Mouse (Mus musculus) right cerebral cortex, postnatal 36 days (tissue): ENCODE measurements around the gene Sept5.

ENCODE experiments used
- DNase-seq, 2 experiments: peaks; one replicate each; pipeline ENCODE4 v3.0.0; 2022; ENCODE audit warnings: low spot score in 2 of 2, mixed read lengths in 1 of 2

Gene Sept5

DNA sequence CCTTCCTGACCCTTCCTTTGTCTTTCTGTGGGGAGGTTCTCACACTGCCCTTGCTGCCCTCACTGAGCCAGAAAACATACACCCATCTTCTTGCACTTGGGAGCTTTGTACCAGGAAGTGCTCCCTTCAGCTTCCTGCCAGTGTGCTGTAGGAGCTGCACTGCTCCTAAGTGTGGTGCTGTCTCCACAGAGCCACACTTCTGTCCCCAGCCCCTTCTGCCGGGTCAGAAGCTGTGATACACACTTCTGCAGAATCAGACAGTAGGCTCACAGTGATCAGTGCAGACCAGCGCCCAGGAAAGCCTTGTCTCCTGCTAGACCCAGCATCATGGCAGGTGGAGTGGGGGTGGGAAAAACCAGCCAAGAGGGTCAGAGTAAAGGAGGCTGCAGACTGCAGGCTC lies 3.1 kb upstream of the Sept5 start:
- no peak for DNase-seq

DNA sequence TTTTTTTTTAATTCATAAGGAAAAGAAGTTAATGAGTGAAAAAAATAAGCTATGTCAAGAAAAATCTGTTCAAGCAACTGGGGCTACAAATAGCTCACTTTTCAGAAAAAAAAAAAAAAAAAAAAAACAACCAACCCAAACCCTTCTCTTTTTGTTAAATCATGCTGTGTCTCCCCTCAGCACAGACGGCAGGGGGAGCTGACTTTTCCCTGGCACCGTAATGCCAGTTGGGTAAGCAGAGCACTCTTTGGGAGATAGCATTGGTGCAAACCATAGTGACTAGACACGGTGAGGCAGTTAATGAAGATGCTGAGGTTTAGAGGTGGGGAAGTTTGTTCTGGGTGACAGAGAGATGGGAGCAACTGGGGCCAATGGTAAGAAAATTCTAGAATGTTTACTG lies 2.3 kb upstream of the Sept5 start:
- no peak for DNase-seq

DNA sequence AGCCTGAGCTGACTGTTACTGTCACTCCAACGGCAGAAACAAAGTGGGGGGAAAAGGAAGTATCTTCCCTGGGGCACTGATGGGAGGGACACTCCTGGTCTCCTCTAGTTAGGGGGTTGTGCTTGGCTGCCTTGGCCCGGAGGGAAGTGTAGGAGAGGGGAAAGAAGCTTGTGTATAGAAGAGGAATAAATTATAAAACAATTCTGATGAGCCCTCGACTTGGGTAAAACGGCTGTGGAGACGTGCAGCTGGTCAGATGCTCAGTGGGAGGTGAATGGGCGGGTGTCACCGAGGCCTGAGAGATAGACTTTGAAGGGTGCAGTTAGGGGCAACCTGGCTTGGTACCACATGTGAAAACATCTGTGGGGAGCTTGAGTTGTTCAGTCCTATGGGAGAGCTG lies 1.4 kb upstream of the Sept5 start:
- no peak for DNase-seq

DNA sequence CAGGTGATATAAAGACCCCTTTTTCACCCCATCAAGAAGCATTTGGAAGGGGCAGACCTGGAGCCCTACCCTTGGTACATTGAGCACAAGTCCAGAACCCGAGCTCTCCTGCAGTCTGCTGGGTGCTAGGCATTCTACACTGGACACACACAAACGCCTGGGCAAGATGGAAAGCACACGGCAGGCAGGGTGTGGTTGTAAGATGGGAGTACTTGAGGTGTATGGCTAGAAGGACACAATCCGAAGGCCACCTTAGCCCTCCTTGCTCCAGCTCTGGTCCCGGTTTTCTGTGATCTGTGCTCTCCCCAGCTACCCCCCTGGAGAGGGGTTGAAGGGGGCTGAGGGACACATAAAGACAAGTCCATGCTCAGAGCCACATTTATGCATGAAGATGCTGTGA lies 537 bp upstream of the Sept5 start:
- no peak for DNase-seq

DNA sequence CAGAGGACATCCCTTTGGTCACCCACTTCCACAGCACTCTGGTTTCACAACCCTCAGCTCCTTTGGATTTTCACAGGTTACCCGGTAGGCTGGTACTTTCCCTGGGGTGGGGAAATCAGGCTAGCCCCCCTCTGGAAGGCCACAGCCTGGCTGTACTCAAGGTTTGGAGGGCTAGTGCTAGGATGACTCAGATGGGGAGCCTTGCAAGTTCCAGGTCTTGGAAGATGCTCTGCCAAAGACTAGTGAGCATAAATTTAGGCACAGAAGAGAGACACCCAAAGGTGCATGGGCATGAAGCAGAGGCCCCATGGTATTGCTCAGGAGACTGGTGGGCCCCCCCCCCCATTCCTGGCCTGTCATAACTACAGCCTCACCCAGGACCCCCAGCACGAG lies 810 bp downstream of the Sept5 start:
- DNase-seq: no peak

DNA sequence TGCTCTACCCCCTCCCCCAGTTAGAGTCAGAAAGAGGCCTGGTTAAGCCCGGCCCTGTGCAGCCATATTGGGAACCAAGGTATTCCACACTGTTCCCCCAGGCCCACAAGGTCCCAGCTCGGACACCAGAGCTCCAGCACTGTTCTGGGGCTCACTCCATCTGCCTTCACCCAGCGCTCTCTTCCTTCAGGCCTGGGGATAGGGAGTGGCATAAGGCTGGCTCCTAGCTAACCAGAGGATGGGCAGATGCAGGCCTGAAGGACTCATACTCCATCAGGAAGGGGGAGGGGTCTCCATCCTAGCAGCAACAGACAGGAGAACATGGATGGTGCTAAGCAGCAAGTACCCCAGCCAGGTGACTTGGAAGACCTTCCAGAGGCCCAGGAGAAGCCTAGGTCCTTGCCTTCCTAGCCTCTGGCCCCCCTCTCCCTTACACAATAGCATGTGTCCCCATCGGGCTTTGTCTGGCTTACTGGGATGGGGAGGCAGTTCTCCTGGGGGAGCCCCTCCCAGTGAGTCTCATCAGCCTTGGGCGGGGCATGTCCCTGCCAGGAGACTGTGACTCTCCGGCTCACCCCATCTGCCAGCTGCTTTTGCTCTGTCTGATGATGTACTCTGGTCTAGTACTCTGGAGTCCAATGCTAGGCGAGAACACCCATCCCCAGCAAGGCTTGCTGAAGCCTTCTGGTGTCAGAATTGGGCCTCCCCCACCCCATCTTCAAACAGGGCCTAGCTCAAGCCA lies 1.4 kb downstream of the Sept5 start:
- no peak for DNase-seq

DNA sequence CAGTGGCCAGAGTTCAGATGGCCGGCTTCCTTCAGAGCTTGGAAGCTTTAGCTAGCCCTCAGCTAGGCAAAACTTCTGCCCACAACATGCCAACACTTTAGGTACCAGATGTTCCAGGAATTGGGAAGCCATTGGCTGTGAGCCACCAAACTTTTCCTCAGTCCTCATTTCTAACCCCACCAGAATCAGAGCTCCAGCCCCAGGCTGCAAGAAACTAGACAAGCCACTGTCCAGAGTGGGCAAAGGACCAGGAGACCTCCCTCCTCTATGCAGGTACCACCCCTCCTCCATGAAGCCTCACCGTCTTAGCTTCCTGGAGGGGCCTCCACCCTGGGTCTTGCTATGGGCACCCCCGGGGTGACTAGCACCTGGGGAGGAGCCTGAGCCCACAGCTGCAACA lies 2.6 kb downstream of the Sept5 start:
- DNase-seq: no peak

DNA sequence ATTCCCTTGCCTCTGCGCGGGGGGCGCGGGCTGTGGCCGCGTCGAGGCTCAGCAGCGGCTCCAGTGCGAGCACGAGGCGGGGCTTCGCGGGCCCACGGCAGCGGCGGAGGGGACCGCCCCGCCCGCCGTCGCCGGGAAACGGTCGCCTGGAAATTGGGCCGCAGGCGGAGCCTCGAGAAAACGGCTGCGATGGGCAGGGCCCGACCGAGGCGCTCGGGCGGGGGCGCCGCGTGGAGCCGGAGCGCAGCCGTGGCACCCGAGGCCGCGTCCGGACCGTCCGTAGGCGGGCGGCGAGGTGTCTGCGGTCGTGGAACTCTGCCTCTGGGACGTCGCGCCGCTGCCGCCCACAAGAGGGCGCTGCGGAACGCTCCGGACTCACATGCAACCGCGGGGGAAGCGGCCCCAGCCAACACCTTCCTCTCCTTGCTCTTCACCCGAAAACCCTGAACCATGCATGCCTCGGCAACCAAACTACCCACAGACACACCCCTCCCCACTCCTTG lies 3.3 kb downstream of the Sept5 start, which contains the start of gene Gm49601:
Gm49601 (minus strand) TSS at position 52 of the 503 bp plus-strand sequence.
- DNase-seq: peak; percentile 84 to 85

DNA sequence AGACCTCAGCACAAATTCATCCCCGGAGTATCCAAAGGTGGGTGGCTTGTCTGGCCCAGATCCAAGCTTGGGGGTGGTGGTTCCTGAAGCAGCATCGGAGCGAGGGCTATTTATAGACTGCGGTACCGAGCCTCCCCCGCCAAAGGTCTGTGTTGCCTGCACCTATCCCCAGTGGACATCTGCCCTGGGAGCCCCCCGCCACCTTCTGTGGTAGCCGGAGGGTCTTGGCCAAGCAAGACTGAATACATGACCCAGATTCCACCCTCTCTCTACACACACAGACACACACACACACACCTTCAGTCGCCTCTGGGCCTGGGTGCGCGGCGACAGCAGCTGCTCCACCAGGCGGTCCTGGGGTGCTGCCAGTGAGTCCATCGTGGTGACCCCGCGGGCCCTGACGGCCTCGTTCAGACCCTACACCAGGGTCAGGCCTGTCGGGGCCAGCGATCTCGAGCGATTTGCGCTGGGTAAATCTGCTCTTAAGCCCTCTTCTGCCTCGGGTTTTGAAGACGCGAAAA lies 3.9 kb downstream of the Sept5 start:
- peak; percentile 74 to 78 for DNase-seq

DNA sequence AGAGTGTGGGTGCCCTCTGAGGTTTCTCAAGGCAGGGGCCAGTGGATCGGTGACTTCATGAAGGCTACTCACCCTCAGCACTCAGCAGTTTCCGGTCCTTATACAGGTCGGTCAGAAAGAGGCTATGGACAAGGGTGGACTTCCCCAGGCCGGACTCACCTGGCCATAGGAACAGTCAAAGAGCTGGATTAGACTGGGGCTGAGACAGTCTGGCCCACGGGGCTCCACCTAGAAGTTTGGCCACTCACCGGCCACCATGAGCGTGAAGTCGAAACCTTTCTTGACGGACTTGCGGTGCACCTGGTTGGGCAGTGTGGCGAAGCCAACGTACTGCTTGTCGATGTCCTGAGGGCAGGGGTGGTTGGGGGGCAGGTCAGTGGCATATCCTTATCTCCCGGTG lies 4.7 kb downstream of the Sept5 start:
- no peak for DNase-seq

DNA sequence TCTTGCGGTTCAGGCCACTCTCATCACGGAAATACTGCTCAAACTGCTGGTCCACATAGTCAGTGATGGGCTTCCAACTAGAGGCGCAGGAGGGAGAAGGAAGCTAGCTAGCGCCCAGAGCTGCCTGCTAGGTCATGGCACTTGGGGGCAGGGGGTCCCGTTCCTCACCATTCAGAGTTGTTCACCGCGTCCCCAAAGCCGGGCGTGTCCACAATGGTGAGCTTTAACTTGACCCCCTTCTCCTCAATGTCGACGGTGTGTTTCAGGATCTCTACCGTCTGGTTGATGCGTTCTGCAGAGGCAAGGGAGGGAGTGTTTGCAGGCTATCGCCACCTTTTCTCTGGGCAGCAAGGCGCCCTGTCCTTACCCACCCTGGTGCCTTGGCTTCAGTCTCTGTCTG lies 5.1 kb downstream of the Sept5 start:
- no peak for DNase-seq

DNA sequence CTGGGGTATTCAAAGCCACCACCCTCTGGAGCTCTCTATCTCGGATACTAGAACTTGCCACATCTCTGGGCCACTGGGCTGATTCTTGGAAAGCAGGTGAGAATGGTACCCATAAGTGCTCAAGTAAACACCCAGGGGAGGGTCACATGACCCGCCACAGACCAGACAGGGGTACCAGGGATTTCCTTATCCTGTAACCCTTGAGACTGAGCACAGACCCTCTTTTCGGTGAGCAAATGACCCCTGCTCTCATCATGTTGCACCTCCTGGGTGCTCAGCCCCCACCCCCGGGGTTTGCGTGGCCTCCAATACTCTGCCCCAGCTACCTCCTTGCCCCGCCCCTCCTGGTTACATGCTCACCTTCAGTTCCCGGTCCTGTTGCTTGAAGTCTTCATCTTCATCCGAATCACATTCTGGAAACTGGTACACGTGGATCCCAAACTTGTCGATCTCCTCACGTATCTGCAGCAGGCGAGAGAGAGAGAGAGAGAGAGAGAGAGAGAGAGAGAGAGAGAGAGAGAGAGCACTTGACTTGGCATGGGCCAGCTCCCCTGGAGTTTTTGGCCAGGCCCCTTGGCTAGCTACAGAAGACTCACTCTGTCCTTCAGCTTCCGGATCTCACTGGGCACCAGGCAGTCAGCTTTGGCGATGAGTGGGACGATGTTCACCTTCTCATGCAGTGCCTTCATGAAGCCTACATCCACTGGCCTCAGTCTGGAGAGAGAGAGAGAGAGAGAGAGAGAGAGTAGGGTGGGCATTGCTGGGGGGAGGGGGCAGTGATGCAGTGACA lies 5.8 kb downstream of the Sept5 start:
- DNase-seq: no peak

DNA sequence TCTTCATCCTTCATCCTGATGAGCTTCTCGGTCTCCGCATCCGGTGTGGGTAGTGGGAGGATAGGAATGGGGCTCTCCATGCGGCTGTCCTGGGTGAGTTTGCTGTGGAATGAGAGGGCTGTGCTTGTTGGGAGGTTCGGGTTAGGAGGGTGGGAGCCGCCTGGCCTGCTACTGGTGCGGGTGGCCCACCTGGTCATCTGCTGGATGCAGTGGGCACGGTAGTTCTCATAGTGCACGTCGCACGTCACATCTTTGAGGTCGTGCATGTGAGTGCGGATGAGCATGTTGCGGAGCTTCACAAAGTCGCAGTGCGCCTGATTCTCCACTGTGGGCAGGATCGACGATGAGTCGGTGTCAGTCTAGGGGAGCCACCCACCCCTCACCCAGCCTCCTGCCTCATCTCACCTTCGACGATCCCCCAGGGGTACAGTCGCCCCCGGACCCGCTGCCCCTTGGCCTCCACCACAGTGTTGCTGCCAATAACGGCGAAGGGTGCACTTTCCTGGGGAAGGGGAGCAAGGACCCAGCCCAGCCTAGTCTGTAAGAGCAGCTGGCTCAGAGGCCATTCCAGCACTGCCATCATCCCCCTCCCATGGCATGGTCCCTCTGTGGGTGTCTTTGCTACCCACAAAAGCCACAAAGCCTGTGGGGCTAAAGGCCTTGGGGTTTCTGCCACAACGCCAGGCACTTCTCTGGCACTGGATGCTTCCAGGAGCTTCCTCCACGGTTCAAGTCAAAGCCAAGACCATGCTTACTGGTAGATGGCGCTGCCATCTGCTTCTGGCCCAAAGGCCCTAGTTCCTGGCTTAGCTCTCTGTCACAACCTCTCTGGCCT lies 6.6 kb downstream of the Sept5 start:
- DNase-seq: no peak

DNA sequence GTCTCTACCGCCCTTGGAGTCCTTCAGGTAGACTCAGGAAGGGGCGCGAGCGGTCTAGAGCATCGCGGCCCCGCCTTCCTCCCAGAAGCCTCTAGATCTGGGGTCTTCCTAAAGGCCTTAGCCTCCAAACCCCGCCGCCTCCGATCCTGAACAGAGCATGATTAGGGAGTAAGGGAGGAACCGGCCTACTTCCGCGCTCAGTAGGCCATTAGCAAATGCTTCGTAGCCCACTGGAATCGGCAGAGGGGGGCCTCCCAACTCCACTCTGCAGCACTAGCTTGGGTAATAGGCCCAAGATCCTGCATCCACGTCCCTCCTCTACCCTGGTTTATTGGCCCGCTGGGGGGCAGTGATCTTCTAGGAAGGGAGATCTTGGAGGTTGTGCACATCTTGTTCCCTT lies 7.7 kb downstream of the Sept5 start, which contains the start of gene Gp1bb:
Gp1bb (minus strand) TSS at position 385 of the 400 bp plus-strand sequence.
- DNase-seq: no peak

DNA sequence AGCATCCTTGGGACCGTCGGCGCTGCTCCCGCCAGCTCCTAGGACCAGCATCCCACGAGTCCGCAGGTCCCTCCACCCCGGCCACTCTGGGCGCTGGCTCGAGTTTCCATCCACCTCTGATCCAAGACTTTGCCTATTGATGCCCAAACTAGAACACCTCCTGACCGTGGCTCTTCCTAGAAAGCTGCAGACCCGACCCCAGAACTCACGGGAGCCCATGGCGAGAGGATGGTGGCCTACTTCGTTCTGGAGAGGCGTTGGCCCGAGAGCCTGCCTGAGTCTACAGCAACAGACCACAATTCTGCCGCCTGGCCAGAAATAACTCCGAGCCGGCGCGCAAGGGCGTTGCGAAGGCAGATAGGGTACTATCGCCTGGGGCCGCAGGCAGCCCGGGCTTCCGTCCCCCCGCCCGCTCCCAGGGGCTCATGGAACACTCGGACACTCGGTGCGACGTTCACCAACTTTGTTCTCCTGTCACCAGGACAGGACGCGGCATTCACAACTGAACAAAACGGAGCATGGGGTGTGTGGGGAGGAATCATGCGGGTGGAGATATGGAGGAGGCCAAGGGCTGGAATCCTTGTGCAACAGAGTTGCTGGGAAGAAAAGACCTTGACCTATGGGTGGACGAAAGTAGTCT lies 8.3 kb downstream of the Sept5 start:
- DNase-seq: no peak

DNA sequence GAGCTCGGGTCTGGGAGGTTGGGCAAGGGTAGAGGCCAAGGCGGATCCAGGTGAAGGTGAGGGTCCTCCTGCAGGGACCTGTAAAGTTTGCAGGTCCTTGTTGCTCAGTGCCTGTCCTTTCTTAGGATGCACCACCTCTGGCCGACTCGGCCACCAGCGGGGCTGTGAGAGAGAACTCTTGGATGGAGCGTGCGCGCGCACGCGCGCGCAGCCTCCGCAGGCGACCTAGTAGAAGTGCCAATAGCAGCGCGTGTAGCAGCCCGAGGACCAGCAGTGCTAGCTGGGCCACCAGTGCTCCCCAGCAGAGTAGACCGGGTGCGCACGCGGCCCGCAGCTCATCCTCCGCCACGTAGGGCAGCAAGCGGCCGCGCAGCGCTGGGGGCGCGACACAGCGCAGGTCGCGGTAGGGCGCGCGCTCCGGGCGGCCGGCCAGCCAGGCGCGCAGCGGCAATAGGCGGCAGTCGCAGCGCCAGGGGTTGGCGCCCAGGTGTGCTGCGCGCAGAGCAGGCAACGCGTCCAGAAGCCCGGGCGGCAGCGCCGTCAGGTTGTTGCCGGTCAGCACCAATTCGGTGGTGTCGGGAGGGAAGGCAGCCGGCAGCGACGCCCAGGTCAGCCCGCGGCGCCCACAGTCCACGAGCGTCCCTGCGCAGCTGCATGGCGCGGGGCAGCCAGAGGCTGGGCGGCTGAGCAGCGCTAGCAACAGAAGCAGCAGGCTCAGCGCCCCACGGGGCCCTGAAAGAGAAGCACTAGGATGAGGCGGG lies 9.0 kb downstream of the Sept5 start:
- peak in 1 of 2 experiments; percentile 60 for DNase-seq

DNA sequence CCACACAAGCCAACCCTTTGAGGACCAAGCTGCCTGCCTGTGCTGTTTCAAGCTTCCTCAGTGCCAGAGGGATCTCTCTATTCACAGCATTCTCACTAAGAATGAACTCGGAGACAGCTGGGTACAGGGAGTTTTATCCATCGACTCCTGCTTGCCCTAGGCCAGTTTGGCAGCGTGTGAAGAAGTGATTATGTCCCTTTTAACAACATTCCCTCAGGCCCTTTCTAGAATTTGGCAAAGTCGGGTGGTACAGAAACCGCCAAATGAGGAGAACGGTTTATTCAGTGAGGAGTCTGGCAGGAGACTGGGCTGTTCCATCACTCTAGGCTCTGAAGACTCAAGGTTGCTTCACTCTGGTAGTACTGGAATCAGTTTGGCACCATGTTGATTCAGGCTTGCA lies 9.6 kb downstream of the Sept5 start:
- DNase-seq: no peak

DNA sequence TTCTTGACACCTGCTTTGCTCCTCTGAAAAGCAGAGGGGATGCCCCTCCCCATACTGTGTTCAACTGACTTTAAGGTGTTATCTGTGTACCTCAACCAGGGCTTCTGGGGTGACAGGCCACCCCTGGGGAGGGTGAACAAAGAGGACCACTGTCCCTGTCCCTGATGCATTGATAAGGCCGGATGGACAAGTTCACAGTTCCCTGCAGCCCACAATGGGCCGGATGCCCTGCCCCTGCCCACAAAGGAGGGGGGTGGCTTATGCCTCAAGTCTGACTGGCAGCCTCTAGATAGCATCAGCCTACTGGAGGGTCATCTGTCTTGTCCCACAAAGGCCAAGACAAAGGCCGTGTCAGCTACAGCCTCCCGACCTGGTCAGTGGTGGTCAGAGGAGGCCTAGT lies 10.6 kb downstream of the Sept5 start:
- no peak for DNase-seq

DNA sequence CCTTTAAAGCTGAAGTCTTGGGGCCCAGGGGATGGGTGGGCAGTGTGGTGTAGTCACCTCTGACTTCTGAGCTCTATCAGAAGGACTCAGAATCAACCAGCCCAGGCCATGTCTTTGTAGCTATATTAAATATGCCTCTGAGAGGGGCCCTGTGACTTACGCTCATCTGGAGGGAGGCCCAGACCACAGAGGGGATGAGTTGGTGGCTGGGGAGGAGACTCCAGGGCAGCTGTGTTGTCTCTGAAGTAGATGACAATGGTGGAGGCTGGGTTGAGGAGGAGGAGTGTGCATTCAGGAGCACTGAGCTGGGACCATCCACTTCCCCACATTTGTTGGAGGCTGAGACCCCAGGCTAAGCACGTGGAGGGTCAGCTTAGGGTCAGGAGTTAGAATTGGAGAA lies 11.5 kb downstream of the Sept5 start:
- no peak for DNase-seq

DNA sequence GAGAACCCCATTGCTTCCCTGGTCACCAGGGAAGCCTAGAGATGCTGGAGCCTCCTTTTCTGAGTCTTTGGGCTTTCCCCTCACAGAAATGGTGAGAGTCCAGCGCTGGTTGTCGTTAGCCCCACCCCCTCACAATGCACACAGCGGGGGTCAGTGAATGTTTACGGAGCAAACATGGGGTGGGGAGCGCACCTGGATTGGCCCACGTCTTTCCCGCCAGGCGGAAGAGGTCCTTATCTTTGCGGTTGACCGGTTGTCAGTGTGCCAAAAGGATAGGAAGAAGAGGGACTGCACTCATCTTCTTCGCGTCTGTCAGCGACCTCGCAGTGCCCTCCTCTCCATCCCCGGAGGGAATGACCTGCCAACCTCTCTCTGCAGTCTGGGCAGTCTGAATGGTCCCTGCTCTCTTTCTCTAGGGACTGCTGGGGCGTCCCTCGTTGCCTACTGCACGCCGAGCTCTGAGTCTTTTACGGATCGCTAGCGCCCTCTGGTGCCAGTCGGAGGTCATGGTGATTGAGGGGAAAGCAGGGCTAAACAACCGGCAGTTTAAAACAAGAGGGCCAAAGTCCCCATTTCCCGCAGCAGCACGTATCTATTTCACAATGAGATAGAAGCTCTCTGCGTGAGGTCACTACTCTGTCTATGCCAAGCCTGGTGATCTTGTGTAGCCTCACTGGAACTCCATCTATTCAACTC lies 12.2 kb downstream of the Sept5 start:
- DNase-seq: peak; percentile 75 to 80
